Mouse (Mus musculus) monocyte, adult 5-6 weeks (primary cell): ENCODE measurements around the gene Plac1. TPM values are rescaled to one million over a fixed set of nuclear protein-coding genes. Genes with fewer than 3 reads are reported as not detected.
A peak's percentile ranks its signal among the peaks of the same experiment; 100 is the strongest.
"Not testable (repeated sequence)": the region's sequence is repeated elsewhere in the genome, so short reads cannot be mapped to it uniquely, and the experiment has no call there.

Experiments
- ATAC-seq: fragments of 153-309, 156-312 bp; replicated peaks from 2 replicates; pipeline ENCODE4 v1.8.0; 2017; ENCODE audit warnings: mild to moderate bottlenecking; ENCODE audit not compliant: low TSS enrichment, insufficient number of reproducible peaks, severe bottlenecking, poor library complexity, low FRiP score
- total RNA-seq: library from RNA; stranded (forward); fragments of 200-1000, 200-491, 200-594 nt; gene quantifications from 3 replicates; pipeline ENCODE4 v1.2.3, GENCODE M21; 2017

The Plac1 gene
- not detected in 3 replicates for total RNA-seq

- ATAC-seq: no peak
These were observed at the start of gene Plac1 for GRCm38 (mm10) chrX:53240011-53240410. Gene Plac1, minus strand, starts transcription at chrX:53240111.

- no peak for ATAC-seq
These were observed 48.0 kb upstream of the Plac1 start for GRCm38 (mm10) chrX:53287924-53288323.

- no peak for ATAC-seq
These were observed 33.2 kb upstream of the Plac1 start, which contains the start of gene Fam122c for GRCm38 (mm10) chrX:53273124-53273523. Gene Fam122c, plus strand, starts transcription at chrX:53273424.

DNA sequence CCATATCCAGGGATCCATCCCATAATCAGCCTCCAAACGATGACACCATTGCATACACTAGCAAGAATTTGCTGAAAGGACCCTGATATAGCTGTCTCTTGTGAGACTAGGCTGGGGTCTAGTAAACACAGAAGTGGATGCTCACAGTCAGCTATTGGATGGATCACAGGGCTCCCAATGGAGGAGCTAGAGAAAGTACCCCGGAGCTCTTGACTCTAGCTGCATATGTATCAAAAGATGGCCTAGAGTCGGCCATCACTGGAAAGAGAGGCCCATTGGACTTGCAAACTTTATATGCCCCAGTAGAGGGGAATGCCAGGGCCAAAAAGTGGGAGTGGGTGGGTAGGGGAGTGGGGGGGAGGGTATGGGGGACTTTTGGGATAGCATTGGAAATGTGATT lies 31.7 kb upstream of the Plac1 start:
- ATAC-seq: not testable (repeated sequence)

GRCm38 (mm10) chrX:53270063-53270432 lies 30.1 kb upstream of the Plac1 start:
- no peak for ATAC-seq

DNA sequence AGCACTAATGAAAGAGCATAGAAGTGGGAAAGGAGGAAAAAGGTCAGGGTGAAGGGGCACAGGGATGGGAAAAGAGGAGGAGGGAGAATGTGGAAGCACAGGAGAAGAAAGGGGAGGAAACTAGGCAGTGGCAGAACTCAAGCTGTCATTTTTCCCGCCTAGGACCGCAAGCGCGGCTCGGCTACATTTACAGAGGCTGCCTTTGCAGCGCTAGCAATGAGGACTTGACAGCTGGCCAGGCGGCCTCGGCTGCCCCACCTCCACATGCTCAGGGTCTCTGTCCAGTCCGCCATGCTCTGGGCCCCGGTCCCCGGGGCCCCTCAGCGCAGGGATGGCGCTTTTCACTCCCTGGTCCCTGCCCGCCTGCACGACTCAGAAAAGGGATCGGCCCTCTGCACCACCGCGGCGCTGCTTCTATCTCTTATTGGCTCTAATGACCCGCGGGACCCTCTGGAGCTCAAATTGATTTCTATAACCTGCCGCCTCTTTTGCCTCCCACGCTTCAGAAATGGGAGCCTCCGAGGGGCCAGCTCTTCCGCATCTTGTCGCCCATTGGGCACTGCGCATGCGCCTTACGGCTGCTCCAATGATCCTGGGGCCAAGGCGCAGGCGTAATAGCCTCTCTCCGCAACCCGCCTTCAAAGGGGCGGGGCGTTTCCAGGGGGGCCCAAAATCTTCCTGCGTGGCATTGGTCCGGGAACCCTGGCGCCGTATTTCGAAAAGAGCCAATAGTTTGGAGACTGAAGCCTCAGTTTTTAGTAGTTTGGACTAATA lies 29.6 kb upstream of the Plac1 start, which contains the start of gene Fam122b:
Gene Fam122b, minus strand, starts transcription at position 517 of the 774 bp plus-strand sequence.
- ATAC-seq: peak; percentile 95

- 0 out of 2 replicates have a peak, but pooled peaks have one; percentile 40 for ATAC-seq
These were observed 28.9 kb upstream of the Plac1 start for GRCm38 (mm10) chrX:53268856-53269255.

DNA sequence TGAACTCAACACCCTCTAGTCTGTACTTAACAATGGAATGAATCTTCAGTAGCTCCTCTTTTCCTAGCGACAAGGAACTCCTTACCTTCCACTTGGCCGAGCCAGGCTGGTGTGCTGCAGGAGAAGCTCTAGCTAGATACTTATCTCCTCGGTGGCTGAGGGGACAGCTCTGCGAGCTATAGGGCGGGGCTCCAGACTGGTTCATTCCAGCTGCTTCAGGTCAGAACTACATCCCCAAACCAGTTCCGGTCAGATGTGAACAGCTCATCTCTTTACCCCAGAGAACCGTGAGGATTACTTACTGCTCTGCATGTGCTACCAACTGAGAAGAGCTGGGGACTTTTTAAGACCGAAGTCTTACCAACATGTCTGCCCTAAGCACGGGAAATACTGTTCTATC lies 26.3 kb upstream of the Plac1 start:
- ATAC-seq: no peak

- no peak for ATAC-seq
These were observed 15.3 kb upstream of the Plac1 start for GRCm38 (mm10) chrX:53255195-53255594.

DNA sequence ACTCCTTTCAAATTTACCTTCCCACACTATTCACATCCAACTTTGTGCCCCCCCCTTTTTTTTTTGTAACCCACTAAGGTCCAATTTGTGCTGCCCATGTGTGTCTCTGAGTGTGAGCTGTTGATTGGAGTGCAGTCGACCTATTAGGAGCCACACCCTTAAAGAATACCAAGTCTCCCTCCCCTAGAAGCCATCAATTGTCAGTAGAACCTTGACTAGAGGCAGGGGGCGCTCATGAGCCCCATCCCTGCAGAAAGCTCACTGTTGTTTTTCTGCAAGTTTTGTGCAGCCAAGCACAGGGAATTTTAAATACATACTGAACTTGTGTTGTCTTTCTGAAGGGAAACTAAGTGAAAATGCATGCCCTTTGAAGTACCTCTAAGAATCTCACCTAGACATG lies 1.9 kb downstream of the Plac1 start:
- no peak for ATAC-seq

- no peak for ATAC-seq
These were observed 3.5 kb downstream of the Plac1 start for GRCm38 (mm10) chrX:53236404-53236803.

GRCm38 (mm10) chrX:53233689-53234088 lies 6.2 kb downstream of the Plac1 start:
- ATAC-seq: no peak

DNA sequence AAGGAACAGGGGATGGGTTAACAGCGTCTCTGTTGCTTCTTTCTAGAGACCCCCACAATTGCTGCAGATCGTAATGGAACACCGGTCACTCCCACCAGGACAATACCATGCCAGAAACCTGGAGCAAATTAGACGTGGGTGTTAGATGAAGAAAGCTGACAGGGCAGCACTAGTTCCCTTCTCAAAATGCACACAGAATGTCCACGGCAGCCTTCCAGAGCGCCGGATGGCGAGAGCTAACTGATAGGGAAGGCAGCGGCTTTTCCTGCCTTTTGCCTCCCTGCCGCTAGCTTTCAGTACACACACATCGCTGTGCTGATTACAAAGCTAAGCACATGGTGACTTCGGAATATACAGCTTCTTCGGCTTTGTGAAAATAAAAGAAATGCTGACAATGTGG lies 7.9 kb downstream of the Plac1 start:
- ATAC-seq: no peak

DNA sequence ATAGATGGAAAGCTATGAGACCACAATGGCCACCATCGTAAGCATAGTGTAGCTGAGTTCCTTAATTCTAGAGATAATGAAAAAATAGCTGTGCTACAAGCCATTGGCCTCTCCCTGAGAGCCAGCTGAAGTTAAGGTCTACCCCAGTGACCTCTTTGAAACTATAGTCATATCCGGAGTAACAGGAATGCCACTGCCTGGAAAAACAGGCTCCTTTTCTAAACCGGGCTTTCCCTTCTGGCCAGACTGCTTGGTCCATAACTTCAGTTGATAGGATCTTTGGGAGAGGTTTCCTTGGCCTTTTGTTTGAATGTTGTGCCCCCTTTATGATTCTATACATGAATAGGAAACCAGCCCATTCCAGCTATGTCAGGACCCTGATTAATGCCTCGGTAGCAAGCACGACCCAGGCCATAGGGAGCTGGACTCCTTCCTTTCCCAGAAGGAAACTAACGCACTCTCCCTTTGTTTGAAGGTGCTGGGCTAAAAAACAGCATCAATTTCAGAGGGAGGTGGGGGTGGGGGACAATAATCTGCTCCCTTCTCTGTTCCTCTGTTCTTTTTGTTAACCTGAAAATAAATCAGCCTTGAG lies 15.5 kb downstream of the Plac1 start:
- ATAC-seq: no peak

- ATAC-seq: no peak
These were observed 19.1 kb downstream of the Plac1 start for GRCm38 (mm10) chrX:53220855-53221254.

- no peak for ATAC-seq
These were observed 25.2 kb downstream of the Plac1 start for GRCm38 (mm10) chrX:53214557-53215229.

GRCm38 (mm10) chrX:53213838-53214237 lies 26.1 kb downstream of the Plac1 start:
- no peak for ATAC-seq

- no peak for ATAC-seq
These were observed 27.4 kb downstream of the Plac1 start for GRCm38 (mm10) chrX:53212485-53212884.

DNA sequence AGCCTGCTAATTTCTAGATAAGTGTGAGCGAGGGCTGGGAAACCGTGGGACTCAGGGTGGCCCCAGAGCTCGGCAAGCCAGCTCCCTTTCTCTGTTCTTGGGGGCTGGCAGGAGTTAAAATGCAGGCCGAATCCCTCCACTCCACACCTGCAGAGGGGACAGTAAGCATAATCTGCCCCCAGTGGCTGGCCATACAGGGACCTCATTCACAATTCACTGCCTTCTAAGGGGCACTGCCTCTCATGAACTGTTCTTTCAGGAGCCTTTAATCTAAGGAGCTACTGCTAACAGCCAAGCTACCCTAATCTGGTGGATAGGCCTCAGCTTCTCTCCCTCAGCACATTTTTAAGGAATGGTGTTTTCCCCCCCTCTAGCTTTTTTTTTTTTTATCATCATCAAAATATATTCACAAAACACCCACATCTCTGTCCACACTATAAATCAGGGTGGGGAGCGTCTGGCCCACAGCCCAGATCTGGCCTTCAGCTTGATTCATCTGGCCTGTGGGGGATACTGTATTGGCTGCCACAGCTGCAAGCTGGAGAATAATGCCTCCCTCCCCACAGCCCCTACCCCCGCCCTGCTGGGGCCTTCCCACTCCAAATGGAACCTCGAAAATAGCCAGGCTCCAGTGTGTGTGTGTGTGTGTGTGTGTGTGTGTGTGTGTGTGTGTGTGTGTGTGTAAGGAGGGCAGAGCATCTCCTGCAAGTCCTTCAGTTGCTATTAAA lies 28.0 kb downstream of the Plac1 start:
- no peak for ATAC-seq
